Mouse (Mus musculus) bone marrow, adult 2 months (tissue): ENCODE data around the gene Itpripl2. TPM values are rescaled to one million over a fixed set of nuclear protein-coding genes. Genes with fewer than 3 reads are reported as not detected.

Experiments
- H3K27ac ChIP-seq: fragments of 200-500 bp; 2 replicates; pipeline ENCODE4 v1.5.1; 2012; ENCODE audit warnings: low read depth, mild to moderate bottlenecking, control low read depth, inconsistent platforms, low read length; ENCODE audit not compliant: control insufficient read depth, poor library complexity, insufficient read depth
- H3K4me1 ChIP-seq: fragments of 200-500 bp; 2 replicates; pipeline ENCODE4 v1.6.1; 2011; ENCODE audit warnings: low read length; ENCODE audit not compliant: control insufficient read depth, insufficient read depth
- H3K4me3 ChIP-seq: fragments of 200-500 bp; replicated peaks from 2 replicates; pipeline ENCODE3; 2011; ENCODE audit warnings: mild to moderate bottlenecking, low read depth, low read length, control low read depth; ENCODE audit not compliant: control insufficient read depth
- CTCF ChIP-seq: fragments of 200-500 bp; IDR thresholded peaks from 2 replicates; pipeline ENCODE4 v1.5.1; 2011; ENCODE audit warnings: low read length, control low read depth; ENCODE audit not compliant: control insufficient read depth, insufficient read depth
- POLR2A ChIP-seq: fragments of 200-500 bp; IDR thresholded peaks from 2 replicates; pipeline ENCODE4 v1.6.1; 2011; ENCODE audit warnings: low read depth, mild to moderate bottlenecking, control low read depth, low read length, borderline replicate concordance; ENCODE audit not compliant: control insufficient read depth
- WGBS: fragments of 180-500 bp; shearing (Covaris S2); methylation state at CpG from one replicate; pipeline ENCODE4 v1.1.7; 2018; 5-methylcytosine and 5-hydroxymethylcytosine counted together
- polyA plus RNA-seq: library from polyadenylated mRNA; stranded (reverse); fragments of >200 nt; gene quantifications from 2 replicates; pipeline ENCODE4 v1.2.4, GENCODE M21; 2011; ENCODE audit warnings: low replicate concordance; ENCODE audit not compliant: missing spikeins, insufficient read depth, insufficient read length

Gene Itpripl2
- polyA plus RNA-seq, 1 experiment: 13.8 TPM

DNA sequence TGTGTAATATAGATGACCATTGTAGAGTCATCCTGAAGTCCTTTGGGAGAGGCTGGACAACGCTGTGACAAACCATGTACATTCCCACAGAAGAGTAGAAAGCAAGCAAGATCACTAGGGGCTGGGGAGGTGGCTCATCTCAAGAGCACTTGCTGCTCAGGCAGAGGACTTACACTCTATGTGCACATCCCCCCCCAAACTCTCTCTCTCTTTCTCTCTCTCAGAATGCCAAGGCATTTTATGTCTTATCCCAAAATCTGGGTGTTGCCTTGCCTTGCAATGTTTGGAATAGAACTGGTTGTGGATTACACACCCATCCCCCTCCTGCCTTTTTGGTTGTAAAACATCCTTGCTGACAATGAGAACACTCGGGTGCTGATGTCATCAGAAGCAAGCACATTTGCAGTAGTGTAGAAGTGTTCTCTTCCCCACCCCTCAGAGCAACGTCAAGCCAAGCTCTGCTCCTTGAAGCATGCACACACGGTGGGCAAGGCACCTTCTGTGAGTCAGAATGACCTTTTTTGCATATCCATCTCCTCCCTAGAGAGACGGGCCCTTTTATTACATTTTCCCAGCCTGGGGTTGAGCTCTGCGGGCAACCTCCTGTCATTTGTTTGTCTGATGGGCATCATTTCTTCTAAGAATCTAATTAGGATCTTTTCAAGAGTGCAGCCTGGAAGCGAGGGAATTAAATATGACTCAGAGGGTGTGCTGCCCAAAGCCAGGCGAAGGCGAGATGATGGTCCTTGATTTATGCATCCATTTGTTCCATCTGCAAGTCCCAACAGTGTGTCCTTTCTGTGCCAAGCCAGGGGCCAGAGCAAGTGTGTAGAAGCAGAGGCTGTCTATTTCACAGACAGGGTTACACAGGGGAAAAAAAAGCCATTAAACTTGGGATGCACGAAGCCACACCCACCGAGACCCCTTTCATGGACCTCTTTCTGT lies 28.7 kb downstream of the Itpripl2 start:
- H3K4me3 ChIP-seq: no peak overlapping the region
- no peak for TF ChIP-seq CTCF
- no peak for TF ChIP-seq POLR2A
- 54% methylated on average over 11 of the region's 11 CpGs for WGBS

DNA sequence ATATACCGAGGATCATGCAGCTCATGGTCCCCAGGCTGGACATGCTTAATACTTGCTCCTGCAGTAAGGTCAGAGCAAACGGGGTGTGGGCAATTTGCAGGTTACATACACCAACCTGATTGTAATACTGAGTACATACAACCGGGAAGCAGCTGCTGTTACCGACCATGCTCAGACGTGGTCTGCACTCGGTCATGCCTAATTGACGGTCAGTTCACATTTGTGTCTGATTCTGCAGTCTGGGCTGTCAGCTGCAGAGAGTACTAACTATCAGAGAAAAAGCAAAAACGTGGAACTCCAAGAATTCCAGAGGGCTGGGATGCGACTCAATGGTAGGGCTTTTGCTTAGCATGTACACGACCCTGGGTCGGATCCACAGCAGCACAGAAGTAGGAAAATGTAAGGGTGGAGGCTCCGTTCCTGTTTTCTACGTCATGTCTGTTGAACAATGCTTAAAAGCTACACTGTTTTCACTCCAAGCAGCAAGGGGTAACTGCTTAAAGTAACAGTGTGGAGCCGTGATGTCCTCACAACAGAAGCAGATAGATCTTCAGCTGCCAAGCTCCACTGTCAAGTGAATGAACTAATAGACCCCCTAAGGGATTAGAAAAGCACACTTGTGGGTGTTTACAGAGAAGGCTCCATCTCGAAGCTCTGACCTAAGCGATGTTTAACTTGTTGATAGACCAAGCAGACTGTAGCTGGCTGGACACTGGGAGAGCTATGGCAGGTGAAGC lies 30.2 kb downstream of the Itpripl2 start:
- 58% methylated on average over 16 of the region's 16 CpGs for WGBS
- Histone ChIP-seq H3K4me3 (no peak overlapping the region), H3K4me1 (no peaks in the 10 kb centered on the region; the same call in 1 of the 2 replicates), H3K27ac (no peak overlapping the region)
- no peak for TF ChIP-seq POLR2A
- no peak for TF ChIP-seq CTCF

More for the DNA sequence above, 28.7 kb downstream of the Itpripl2 start:
- no peaks in the 10 kb centered on the region; the same call in none of the 2 replicates for H3K4me1 ChIP-seq
- no peak overlapping the region for H3K27ac ChIP-seq

DNA sequence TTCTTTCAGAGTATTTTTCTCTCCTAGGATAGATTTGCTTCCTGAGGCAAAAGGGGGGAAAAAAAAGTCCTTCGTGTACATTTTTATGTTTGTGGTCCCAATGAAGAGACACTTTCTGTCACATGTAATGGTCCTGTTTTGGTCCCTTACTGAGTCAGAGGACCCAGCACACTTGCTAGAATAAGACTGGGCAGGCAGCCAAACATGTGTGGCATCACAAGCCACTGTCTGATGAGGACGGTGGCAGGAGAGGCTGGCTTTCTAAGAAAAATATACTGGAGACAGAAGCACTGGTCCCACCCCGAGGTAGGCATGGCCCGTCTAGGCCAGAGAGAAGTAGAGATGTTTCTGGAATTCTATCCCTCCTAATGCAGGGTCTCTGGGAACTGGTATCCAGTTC lies 38.1 kb downstream of the Itpripl2 start:
- Histone ChIP-seq H3K4me1 (no peaks in the 10 kb centered on the region; the same call in 1 of the 2 replicates), H3K4me3 (no peak overlapping the region), H3K27ac (no peak overlapping the region)
- TF ChIP-seq POLR2A: no peak
- no peak for TF ChIP-seq CTCF
- WGBS: 38% methylated on average over 4 of the region's 4 CpGs

DNA sequence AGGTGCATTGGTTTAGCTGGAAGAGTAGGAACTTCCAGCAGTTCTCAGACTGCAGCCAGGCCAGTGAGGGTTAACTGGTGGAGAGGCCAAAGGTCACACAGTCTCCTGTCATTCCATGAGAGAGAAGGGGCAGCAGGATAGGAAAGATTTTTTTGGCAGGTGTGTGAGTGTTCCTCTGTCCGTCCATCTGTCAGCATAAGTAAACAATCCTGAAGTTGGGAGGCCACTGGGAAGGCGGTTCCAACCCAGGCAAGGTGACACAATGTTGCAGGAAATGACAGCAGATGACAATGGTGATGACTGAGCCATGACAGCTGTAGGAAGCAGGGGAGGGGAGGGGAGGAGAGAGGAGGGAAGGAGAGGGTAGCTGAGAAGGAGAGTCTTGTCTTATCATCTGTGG lies 38.8 kb downstream of the Itpripl2 start:
- WGBS: 55% methylated on average over 2 of the region's 2 CpGs
- Histone ChIP-seq H3K4me3 (no peak overlapping the region), H3K4me1 (no peaks in the 10 kb centered on the region; the same call in 1 of the 2 replicates), H3K27ac (no peak overlapping the region)
- TF ChIP-seq CTCF (no peak), POLR2A (no peak)

DNA sequence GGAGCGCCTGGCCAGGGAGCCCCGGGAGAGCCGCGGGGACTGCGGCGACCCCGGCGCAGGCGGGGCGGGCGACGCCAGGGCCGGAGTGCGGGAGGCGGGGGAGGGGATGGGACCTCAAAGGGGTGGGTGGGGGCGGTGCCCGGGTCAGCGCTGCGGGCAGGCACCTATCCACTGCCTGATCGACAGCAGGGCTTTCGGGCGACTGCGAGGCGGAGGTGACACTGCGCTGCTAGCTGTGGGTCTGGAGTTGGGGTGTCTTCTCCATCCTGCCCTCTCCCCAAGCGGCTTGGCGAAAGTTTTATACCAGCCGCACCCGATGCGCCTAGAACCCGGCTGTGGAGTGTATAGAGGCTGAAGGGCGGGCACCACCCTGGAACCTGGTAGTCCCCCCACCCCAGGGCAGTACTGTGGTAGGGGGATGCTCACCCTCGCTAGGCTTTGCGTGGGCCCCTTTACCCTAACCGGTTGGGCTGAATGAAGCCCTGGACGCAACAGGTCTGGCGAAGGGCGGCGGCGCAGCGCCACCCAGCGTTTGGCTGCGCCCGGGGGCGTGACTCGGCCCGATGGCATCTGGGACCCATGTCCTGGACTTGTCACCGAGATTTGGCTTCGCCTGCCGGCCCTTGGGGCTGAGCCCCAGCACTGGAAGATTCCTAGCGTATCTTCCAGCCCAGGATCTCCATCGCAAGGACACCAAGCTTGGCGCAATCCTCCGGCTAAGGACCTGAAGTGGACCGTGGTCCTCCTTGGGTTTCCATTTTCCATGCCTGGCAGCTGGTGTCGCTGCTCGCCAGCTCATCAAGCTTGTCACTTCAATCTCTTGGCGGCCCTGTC lies 43.4 kb downstream of the Itpripl2 start, which contains the start of gene Syt17:
Gene Syt17, minus strand, starts transcription at position 89 of the 834 bp plus-strand sequence.
- TF ChIP-seq POLR2A (no peak), CTCF (peak; percentile 48)
- 2% methylated on average over 58 of the region's 58 CpGs for WGBS
- no peaks in the 10 kb centered on the region for H3K4me1 ChIP-seq

DNA sequence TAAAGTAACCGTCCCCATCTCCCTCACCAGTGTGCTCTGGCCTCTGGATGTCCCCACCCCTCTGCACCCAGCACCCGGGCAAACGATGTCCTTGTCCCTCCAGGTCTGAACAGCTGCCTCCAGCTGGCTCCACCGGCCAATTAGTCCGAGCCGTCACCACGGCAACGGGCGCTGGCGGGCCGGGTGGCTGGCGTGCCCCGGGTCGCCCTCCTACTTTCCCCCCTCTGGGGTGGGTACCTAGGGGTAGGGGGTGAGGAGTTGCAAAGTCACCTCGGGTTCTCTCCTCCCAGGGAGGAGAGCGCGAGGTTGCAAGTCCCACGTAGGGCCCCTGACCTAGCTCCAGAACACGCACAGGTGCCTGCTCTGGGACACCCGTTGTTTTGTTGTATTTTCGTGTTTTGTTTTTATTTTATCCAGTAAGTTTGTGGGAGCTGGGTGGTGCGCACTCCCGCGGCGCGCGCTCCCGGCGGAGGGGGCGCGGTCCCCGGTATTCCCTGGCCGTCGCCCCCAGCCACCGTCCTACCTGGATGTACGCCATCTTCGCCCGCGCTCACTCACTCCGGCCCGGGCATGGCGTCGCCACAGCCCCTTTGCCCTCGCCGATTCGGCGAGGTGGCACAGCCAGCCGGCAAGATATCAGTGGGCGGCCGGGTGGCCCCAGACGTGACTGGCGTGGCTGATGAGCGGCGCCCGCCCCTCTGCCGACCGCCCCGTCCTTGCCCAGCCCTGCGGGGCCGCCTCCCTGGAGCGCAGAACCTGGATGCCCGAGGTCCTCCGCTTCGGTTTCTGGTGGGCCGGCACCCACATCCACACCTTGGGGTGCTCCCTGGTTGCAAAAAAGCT lies 44.3 kb downstream of the Itpripl2 start:
- TF ChIP-seq POLR2A (no peak), CTCF (no peak)
- H3K4me3 ChIP-seq: no peak overlapping the region
- WGBS: under 1% methylated on average over 65 of the region's 65 CpGs

More for the DNA sequence above, 43.4 kb downstream of the Itpripl2 start, which contains the start of gene Syt17:
- no peak within 1 kb of the TSS for H3K27ac ChIP-seq
- H3K4me3 ChIP-seq: no peak within 1 kb of the TSS

DNA sequence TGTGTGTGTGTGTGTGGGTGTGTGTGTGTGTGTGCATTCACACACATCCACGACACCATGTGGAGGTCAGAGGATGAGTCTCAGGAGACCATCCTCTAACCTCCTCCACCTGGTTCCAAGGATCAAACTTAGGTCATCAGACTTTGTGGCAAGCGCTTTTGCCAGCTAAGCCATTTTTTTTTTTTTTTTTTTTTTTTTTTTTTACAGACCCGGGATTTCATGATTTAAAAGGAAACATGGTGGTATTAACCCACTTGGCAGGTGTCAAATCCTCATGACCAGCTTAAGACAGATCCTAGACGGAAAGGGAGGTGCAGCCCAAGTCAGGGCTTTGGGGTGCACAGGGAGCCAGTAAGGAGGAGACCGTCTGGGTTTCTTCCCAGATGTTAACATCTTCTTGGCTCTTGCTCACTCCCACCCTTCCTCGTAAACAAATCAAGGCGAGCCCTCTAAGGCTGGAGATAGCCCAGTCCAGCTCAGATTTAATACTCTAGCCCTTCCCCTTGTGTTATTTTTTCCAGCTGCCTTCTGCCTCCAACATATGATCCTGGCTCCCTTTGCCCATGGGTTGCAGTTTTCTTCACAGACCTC lies 47.8 kb downstream of the Itpripl2 start:
- no peak for TF ChIP-seq CTCF

More for the DNA sequence above, 44.3 kb downstream of the Itpripl2 start:
- H3K27ac ChIP-seq: no peak overlapping the region
- no peaks in the 10 kb centered on the region for H3K4me1 ChIP-seq

More for the DNA sequence above, 47.8 kb downstream of the Itpripl2 start:
- H3K4me3 ChIP-seq: no peak overlapping the region
- WGBS: 53% methylated on average over 7 of the region's 7 CpGs
- H3K27ac ChIP-seq: no peak overlapping the region
- H3K4me1 ChIP-seq: no peaks in the 10 kb centered on the region
